Mouse (Mus musculus): ENCODE measurements around the gene Ap1m2. TPM values are rescaled to one million over a fixed set of nuclear protein-coding genes. Genes with fewer than 3 reads are reported as not detected.
"Not testable (repeated sequence)": the region's sequence is repeated elsewhere in the genome, so short reads cannot be mapped to it uniquely, and the experiment has no call there.

The Ap1m2 gene
- polyA plus RNA-seq, 1 experiment from 2014 or later: 4.8 TPM

DNA sequence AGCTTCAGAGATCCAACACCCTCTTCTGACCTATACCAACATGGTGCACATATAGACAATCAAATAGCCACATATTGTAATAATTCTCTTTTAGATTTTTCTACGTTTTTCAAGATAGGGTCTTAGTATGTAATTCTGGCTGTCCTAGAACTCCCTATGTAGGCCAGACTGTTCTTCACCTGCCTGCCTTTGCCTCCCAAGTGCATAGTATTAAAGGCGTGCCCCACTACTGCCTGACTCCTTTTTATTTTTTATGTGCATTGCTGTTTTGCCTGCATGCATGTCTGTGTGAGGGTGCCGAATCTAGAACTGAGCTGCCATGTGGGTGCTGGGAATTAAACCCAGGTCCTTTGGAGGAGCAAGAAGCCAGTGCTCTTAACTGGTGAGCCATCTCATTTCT is 19.9 kb downstream of the Ap1m2 start:
- peak overlapping the region; percentile 66 for H3K27ac ChIP-seq
- H3K4me3 ChIP-seq: no peak overlapping the region
- no peaks in the 10 kb centered on the region for H3K9me3 ChIP-seq
- H3K27me3 ChIP-seq (ENCODE audit: insufficient read depth, poor library complexity, severe bottlenecking): no peaks in the 10 kb centered on the region
- DNase-seq (ENCODE audit: low spot score): no peak
- 0 out of 2 replicates have a peak, but pooled peaks cover 7% of the 10 kb centered on the region for H3K36me3 ChIP-seq
- peaks cover 30% of the 10 kb centered on the region for H3K4me1 ChIP-seq (replicated peaks)
- WGBS: 91% methylated on average over 3 of the region's 3 CpGs

- not testable (repeated sequence) for H3K36me3 ChIP-seq; H3K27me3 ChIP-seq (ENCODE audit: insufficient read depth, poor library complexity, severe bottlenecking); DNase-seq (ENCODE audit: low spot score); H3K9me3 ChIP-seq
- Histone ChIP-seq H3K4me1 (replicated peaks) (peaks cover 34% of the 10 kb centered on the region), H3K27ac (peak overlapping the region; percentile 91), H3K4me3 (peak overlapping the region; percentile 88)
- WGBS: 26% methylated on average over 7 of the region's 7 CpGs
Measured at GRCm38 (mm10) chr9:21291868-21292267, 20.3 kb downstream of the Ap1m2 start.

DNA sequence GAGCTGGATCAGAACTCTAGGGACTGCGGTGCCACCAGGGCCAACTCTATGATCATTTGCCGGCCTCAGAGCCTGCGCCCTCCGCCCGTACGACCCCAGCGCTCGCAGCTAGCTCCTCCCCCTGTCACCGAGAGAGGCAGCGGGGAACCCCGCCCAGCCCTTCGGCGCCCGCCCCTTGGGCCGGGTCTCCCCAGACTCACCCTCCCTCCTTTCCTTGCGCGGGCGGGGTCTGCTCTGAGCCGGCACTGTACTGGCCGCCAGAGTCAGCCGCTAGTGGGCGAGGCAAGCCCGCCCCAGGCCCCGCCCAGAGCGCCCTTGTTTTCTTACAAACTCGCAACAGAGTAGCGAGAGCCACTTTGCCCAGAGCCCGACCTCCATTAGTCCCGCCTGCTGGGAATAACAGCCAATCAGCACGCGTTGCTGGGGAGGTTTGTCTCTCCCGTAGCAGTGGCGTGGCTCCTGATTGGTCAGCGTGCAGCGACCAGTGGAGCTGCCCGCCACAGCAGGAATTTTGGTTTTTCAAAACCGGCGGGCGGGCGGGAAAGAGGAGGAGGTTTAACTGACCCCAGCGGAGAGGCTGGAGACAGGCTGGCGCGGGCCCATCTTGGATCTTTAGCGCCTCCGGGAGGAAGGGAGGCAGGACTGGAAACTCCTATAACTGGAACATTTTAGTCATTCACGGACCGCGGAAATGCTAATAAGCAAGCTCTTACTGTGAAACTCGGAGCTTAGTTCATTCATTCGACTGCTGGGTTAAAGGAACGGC is 20.9 kb downstream of the Ap1m2 start, which contains the start of gene Cdkn2d:
Gene Cdkn2d (minus strand): TSS at position 386 of the 766 bp plus-strand sequence.
- H3K4me3 ChIP-seq: peak within 1 kb of the TSS; percentile 88
- no peaks in the 10 kb centered on the region for H3K9me3 ChIP-seq
- peak; percentile 100 for DNase-seq (ENCODE audit: low spot score)
- H3K36me3 ChIP-seq: 0 out of 2 replicates have a peak, but pooled peaks cover 7% of the 10 kb centered on the region
- H3K27me3 ChIP-seq (ENCODE audit: insufficient read depth, poor library complexity, severe bottlenecking): no peaks in the 10 kb centered on the region
- WGBS: under 1% methylated on average over 51 of the region's 51 CpGs
- H3K4me1 ChIP-seq (replicated peaks): peaks cover 41% of the 10 kb centered on the region
- peak within 1 kb of the TSS; percentile 91 for H3K27ac ChIP-seq

DNA sequence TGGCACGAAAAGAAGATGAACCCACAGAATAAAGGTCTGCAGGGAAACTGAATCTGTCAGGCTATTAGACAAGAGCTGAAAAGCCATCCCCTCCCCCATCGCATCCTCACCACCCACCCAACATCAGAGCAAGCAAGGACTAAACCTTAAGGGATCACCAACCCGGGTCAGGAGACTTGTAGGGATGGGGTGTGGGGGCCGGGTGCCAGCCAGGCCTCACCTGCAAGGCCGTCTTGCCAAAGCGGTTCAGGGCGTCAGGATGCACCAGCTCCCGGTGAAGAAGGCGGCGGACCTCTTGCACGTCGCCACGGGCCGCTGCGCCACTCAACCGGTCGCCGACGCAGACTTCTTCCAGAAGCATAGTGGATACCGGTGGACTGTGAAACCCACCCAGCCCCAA is 21.5 kb downstream of the Ap1m2 start:
- WGBS: under 1% methylated on average over 20 of the region's 20 CpGs
- Histone ChIP-seq H3K36me3 (peaks cover 11% of the 10 kb centered on the region), H3K27ac (peak overlapping the region; percentile 91), H3K4me1 (replicated peaks) (peaks cover 41% of the 10 kb centered on the region), H3K27me3 (ENCODE audit: insufficient read depth, poor library complexity, severe bottlenecking) (no peaks in the 10 kb centered on the region), H3K9me3 (no peaks in the 10 kb centered on the region), H3K4me3 (peak overlapping the region; percentile 88)
- DNase-seq (ENCODE audit: low spot score): no peak

- Histone ChIP-seq H3K27me3 (ENCODE audit: insufficient read depth, poor library complexity, severe bottlenecking) (no peaks in the 10 kb centered on the region), H3K27ac (no peak overlapping the region; the same call in 1 of the 2 replicates), H3K4me3 (peak overlapping the region; percentile 88), H3K9me3 (no peaks in the 10 kb centered on the region), H3K4me1 (replicated peaks) (peaks cover 41% of the 10 kb centered on the region), H3K36me3 (peaks cover 24% of the 10 kb centered on the region)
- DNase-seq (ENCODE audit: low spot score): no peak
- WGBS: 74% methylated on average over 2 of the region's 2 CpGs
Measured at GRCm38 (mm10) chr9:21289337-21289671, 22.8 kb downstream of the Ap1m2 start.

DNA sequence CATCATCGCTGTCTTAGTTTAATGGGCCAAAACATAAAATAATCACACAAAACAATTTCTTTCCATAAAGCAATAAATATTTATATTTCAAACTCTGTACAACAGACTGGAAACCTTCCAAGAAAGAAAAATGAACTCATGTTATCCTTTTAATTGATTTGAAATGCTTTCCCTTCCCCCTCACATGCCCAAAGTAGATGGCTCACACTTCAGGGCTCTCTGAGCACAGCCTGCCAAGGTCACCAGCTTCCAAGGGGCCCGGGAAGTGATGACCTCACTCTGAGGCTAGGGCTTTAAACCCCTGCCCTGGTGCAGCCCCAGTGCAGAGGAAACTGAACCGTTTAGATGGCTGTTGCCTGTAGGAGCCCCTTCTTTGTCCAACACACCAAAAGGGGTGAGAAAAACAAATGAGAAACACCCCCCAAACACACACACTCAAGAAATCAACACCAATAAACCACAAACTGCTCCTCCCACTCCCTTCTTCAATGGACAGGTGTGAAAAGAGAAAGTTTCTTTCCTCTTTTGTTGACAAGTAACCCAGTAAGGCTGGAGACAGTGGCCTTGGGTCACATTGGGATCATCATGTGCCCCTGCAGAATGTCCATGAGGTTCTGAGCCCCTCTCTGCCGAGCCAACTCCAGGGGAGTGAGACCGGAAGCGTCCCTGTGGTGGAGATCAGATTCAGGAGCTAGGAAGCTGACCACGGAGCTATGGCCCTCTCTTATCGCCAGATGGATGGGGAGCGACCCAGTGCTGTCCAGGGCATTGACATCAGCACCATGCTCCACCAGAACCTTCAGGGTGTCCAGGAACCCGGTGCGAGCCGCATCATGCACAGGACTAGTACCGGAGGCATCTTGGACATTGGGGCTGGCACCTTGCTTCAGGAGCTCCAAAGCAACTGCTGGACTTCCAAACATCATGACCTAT is 23.5 kb downstream of the Ap1m2 start:
- H3K27me3 ChIP-seq (ENCODE audit: insufficient read depth, poor library complexity, severe bottlenecking): no peaks in the 10 kb centered on the region
- H3K36me3 ChIP-seq: peaks cover 30% of the 10 kb centered on the region
- peak overlapping the region; percentile 88 for H3K4me3 ChIP-seq
- H3K4me1 ChIP-seq (replicated peaks): peaks cover 41% of the 10 kb centered on the region
- DNase-seq (ENCODE audit: low spot score): no peak
- 81% methylated on average over 13 of the region's 13 CpGs for WGBS
- H3K9me3 ChIP-seq: no peaks in the 10 kb centered on the region
- peak overlapping the region; percentile 91 for H3K27ac ChIP-seq

GRCm38 (mm10) chr9:21287571-21288402 is 24.4 kb downstream of the Ap1m2 start, which contains the start of gene Kri1:
Gene Kri1, minus strand, starts transcription at chr9:21287969.
- H3K27me3 ChIP-seq (ENCODE audit: insufficient read depth, poor library complexity, severe bottlenecking): no peaks in the 10 kb centered on the region
- no peaks in the 10 kb centered on the region for H3K9me3 ChIP-seq
- peak within 1 kb of the TSS; percentile 88 for H3K4me3 ChIP-seq
- H3K27ac ChIP-seq: peak within 1 kb of the TSS; percentile 91
- 1% methylated on average over 59 of the region's 59 CpGs for WGBS
- DNase-seq (ENCODE audit: low spot score): peak; percentile 96
- peaks cover 35% of the 10 kb centered on the region for H3K36me3 ChIP-seq
- H3K4me1 ChIP-seq (replicated peaks): peaks cover 41% of the 10 kb centered on the region

- Histone ChIP-seq H3K4me1 (replicated peaks) (peaks cover 41% of the 10 kb centered on the region), H3K36me3 (peaks cover 46% of the 10 kb centered on the region), H3K9me3 (no peaks in the 10 kb centered on the region), H3K27me3 (ENCODE audit: insufficient read depth, poor library complexity, severe bottlenecking) (no peaks in the 10 kb centered on the region), H3K27ac (no peak overlapping the region; the same call in 1 of the 2 replicates), H3K4me3 (peak overlapping the region; percentile 88)
- WGBS: 69% methylated on average over 3 of the region's 3 CpGs
- no peak for DNase-seq (ENCODE audit: low spot score)
Measured at GRCm38 (mm10) chr9:21286753-21287152, 25.4 kb downstream of the Ap1m2 start.

DNA sequence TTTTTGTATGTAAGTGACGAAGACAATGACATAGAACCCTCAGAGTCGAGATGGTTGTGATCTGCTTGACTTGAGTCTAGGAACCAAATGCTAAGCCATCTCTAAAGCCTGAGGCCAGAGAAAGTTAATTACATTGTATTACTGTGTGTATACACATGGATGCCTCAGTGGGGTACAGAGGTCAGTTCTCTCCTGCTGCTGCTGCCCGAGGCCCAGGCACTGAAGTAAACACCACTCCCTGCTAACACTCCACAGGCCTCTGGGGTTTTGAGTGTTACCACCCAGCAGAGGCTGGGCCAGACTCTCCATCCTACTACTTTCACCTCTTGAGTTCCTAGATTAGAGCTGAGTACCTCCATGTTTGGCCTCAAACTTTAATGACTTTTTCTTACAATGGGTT is 28.1 kb downstream of the Ap1m2 start:
- 87% methylated on average over 3 of the region's 3 CpGs for WGBS
- DNase-seq (ENCODE audit: low spot score): no peak
- peaks cover 70% of the 10 kb centered on the region for H3K36me3 ChIP-seq
- H3K4me3 ChIP-seq: no peak overlapping the region
- H3K27me3 ChIP-seq (ENCODE audit: insufficient read depth, poor library complexity, severe bottlenecking): no peaks in the 10 kb centered on the region
- no peak overlapping the region for H3K27ac ChIP-seq
- no peaks in the 10 kb centered on the region for H3K9me3 ChIP-seq
- H3K4me1 ChIP-seq (replicated peaks): peaks cover 25% of the 10 kb centered on the region

GRCm38 (mm10) chr9:21283591-21283990 is 28.5 kb downstream of the Ap1m2 start:
- Histone ChIP-seq H3K36me3 (peaks cover 70% of the 10 kb centered on the region), H3K4me1 (replicated peaks) (peaks cover 21% of the 10 kb centered on the region), H3K27ac (no peak overlapping the region), H3K9me3 (no peaks in the 10 kb centered on the region), H3K27me3 (ENCODE audit: insufficient read depth, poor library complexity, severe bottlenecking) (no peaks in the 10 kb centered on the region), H3K4me3 (no peak overlapping the region)
- 94% methylated on average over 5 of the region's 5 CpGs for WGBS
- DNase-seq (ENCODE audit: low spot score): no peak

GRCm38 (mm10) chr9:21277776-21278175 is 34.4 kb downstream of the Ap1m2 start:
- no peak overlapping the region for H3K4me3 ChIP-seq
- no peak overlapping the region for H3K27ac ChIP-seq
- H3K36me3 ChIP-seq: peaks cover 99% of the 10 kb centered on the region
- H3K9me3 ChIP-seq: no peaks in the 10 kb centered on the region
- DNase-seq (ENCODE audit: low spot score): no peak
- 95% methylated on average over 5 of the region's 5 CpGs for WGBS
- H3K27me3 ChIP-seq (ENCODE audit: insufficient read depth, poor library complexity, severe bottlenecking): no peaks in the 10 kb centered on the region
- no peaks in the 10 kb centered on the region for H3K4me1 ChIP-seq (replicated peaks)

- 89% methylated on average over 8 of the region's 8 CpGs for WGBS
- no peaks in the 10 kb centered on the region for H3K4me1 ChIP-seq (replicated peaks)
- no peaks in the 10 kb centered on the region for H3K27me3 ChIP-seq (ENCODE audit: insufficient read depth, poor library complexity, severe bottlenecking)
- DNase-seq (ENCODE audit: low spot score): no peak
- no peak overlapping the region for H3K27ac ChIP-seq
- H3K9me3 ChIP-seq: no peaks in the 10 kb centered on the region
- H3K36me3 ChIP-seq: peaks cover 99% of the 10 kb centered on the region
- H3K4me3 ChIP-seq: no peak overlapping the region
Measured at GRCm38 (mm10) chr9:21276307-21276706, 35.8 kb downstream of the Ap1m2 start.
